Mouse (Mus musculus): ENCODE measurements around the gene Mpi. TPM values are rescaled to one million over a fixed set of nuclear protein-coding genes. Genes with fewer than 3 reads are reported as not detected.

The Mpi gene
- polyA plus RNA-seq, 1 experiment from 2014 or later, result 64.7 TPM

DNA sequence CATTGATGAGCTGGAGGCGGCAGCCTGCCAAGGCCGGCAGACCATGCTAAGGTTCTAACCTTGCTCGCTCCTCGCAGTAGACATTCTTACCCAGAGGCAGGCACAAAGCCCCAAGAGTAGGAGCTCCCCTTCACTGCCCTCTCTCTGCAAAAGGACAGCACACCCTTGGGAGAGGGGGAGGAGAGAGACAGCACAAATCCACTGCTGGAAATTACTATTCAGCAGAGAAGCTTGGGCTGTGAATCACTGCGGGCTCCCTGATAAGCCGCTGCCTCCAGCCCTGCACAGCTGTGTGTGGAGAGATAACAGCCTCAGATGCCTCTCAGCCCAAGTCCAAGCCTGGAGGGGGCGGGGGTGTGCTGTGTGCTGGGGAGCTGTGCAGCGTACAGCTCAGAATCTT, 46.9 kb downstream of the Mpi start:
- H3K27ac ChIP-seq (replicated peaks), result peak overlapping the region; percentile 42; the same call in 1 of the 2 replicates
- H3K27me3 ChIP-seq (ENCODE audit: low read depth, poor library complexity, severe bottlenecking), result peaks cover 67% of the 10 kb centered on the region
- no peaks in the 10 kb centered on the region for H3K36me3 ChIP-seq
- peak overlapping the region; percentile 59; the same call in 1 of the 2 replicates for H3K4me3 ChIP-seq
- no peaks in the 10 kb centered on the region for H3K9me3 ChIP-seq (replicated peaks)
- H3K4me1 ChIP-seq, result peaks cover 61% of the 10 kb centered on the region
- WGBS, result 9% methylated on average over 8 of the region's 8 CpGs
- DNase-seq (ENCODE audit: low spot score), result peak; percentile 50

DNA sequence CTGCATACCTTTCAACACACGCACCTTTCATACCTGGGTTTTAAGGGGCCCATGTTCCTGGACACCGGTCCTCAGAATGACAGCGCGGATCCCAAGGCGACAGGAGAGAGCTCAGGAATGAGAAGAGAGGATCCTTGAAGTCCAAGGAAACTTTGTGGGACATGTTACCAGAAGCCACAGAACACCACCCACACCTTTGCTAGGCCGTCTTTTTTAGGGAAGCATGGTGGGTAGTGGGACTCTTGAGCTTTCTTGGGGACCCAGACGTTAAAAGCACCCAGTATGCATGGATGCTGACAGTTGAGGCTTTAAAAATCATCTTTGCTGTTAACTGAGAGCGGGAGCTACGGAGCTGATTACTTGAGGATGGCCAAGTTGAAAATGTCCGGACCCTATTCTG, 47.7 kb downstream of the Mpi start:
- H3K9me3 ChIP-seq (replicated peaks), result no peaks in the 10 kb centered on the region
- no peak for DNase-seq (ENCODE audit: low spot score)
- WGBS, result 49% methylated on average over 10 of the region's 10 CpGs
- peak overlapping the region; percentile 59; the same call in 1 of the 2 replicates for H3K4me3 ChIP-seq
- peaks cover 75% of the 10 kb centered on the region for H3K27me3 ChIP-seq (ENCODE audit: low read depth, poor library complexity, severe bottlenecking)
- H3K27ac ChIP-seq (replicated peaks), result peak overlapping the region; percentile 42; the same call in 1 of the 2 replicates
- no peaks in the 10 kb centered on the region for H3K36me3 ChIP-seq
- peaks cover 53% of the 10 kb centered on the region for H3K4me1 ChIP-seq

DNA sequence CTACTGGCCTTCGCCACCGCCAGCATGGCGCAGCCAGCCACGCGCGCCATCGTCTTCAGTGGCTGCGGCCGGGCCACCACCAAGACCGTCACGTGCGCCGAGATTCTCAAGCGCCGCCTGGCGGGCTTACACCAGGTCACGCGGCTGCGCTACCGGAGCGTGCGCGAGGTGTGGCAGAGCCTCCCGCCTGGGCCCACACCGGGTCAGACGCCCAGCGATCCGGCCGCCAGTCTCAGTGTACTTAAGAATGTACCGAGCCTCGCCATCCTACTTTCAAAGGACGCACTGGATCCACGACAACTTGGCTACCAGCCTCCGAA, 48.2 kb downstream of the Mpi start:
- WGBS, result 1% methylated on average over 34 of the region's 34 CpGs
- no peaks in the 10 kb centered on the region for H3K36me3 ChIP-seq
- DNase-seq (ENCODE audit: low spot score), result peak; percentile 61
- peaks cover 53% of the 10 kb centered on the region for H3K4me1 ChIP-seq
- H3K27ac ChIP-seq (replicated peaks), result peak overlapping the region; percentile 24; the same call in 1 of the 2 replicates
- H3K4me3 ChIP-seq, result peak overlapping the region; percentile 59
- H3K9me3 ChIP-seq (replicated peaks), result no peaks in the 10 kb centered on the region
- H3K27me3 ChIP-seq (ENCODE audit: low read depth, poor library complexity, severe bottlenecking), result peaks cover 80% of the 10 kb centered on the region

DNA sequence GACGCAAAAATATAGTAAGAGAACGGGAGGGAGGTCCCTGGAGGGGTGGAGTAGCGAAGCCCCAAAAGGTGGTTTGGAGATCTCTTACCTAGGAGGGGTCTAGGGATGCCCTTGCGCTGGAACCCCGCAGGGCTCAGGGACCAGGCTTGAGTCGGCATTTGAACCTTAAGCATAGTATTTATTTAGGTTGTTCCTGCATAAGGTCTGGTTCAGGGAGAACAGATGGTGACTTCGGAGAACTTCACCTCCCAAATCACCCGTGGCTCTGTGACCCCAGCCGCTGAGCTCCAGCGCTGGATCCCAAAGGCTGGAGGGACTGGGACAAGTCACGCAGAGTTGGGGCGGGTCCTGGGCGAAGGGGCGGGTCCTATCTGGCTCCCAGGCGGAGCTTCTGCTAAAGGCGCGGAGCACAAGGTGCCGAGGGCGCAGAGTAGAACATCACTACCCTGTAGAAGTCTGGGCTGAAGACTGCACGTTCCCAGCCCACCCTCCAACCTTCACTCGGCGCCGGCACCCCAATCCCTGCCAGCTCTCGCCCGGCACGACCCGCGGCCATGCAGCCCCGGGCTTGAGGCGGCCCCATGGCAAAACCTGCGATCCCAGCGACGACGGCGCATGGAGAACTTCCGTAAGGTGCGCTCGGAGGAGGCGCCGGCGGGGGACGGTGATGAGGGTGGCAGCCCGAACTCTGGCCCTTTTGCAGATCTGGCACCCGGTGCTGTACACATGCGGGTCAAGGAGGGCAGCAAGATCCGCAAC, 48.8 kb downstream of the Mpi start, which contains the start of gene Rpp25:
Rpp25 (plus strand) TSS at position 405 of the 759 bp plus-strand sequence.
- under 1% methylated on average over 46 of the region's 46 CpGs for WGBS
- H3K27me3 ChIP-seq (ENCODE audit: low read depth, poor library complexity, severe bottlenecking), result peaks cover 86% of the 10 kb centered on the region
- H3K9me3 ChIP-seq (replicated peaks), result no peaks in the 10 kb centered on the region
- H3K27ac ChIP-seq (replicated peaks), result peak within 1 kb of the TSS; percentile 24; the same call in 1 of the 2 replicates
- H3K4me1 ChIP-seq, result peaks cover 53% of the 10 kb centered on the region
- no peaks in the 10 kb centered on the region for H3K36me3 ChIP-seq
- H3K4me3 ChIP-seq, result peak within 1 kb of the TSS; percentile 59
- DNase-seq (ENCODE audit: low spot score), result peak; percentile 64

DNA sequence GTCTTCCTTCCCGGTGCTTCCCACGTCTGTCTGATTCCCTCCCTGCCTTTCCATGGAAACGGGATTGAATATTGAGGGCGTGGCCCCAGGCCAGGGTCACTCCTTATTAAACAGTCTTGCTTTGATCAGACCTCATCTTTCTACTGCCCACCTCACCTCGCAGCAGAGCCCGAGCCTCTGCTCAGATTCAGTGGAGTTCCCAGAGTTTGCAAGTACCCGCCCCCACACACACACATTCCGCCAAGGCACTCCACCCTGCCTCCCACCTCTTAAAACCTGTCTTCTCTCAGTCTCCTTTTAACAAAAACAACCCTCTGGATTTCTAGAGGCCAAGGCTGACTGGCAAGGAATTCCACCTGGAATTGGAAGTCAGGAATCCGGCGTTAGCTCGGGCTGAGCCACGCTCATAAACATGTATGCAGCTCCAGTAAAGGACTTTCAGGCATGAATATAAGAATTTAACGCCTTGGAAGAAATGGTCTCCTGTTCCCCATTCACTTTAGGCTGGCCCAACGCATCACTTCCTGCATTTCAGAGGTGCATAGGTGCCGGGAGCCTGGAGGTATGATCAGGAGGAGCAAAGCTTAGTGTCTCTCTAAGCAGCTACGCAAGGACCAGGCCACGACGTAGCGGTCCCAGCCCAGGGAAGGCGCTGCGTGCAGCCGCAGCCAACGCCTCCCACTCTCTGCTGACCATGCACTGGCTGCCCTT, 49.5 kb downstream of the Mpi start:
- H3K36me3 ChIP-seq, result no peaks in the 10 kb centered on the region
- H3K4me3 ChIP-seq, result peak overlapping the region; percentile 59
- H3K27ac ChIP-seq (replicated peaks), result no peak overlapping the region
- H3K9me3 ChIP-seq (replicated peaks), result no peaks in the 10 kb centered on the region
- peak; percentile 56 for DNase-seq (ENCODE audit: low spot score)
- peaks cover 53% of the 10 kb centered on the region for H3K4me1 ChIP-seq
- H3K27me3 ChIP-seq (ENCODE audit: low read depth, poor library complexity, severe bottlenecking), result peaks cover 93% of the 10 kb centered on the region
- WGBS, result 3% methylated on average over 23 of the region's 23 CpGs

DNA sequence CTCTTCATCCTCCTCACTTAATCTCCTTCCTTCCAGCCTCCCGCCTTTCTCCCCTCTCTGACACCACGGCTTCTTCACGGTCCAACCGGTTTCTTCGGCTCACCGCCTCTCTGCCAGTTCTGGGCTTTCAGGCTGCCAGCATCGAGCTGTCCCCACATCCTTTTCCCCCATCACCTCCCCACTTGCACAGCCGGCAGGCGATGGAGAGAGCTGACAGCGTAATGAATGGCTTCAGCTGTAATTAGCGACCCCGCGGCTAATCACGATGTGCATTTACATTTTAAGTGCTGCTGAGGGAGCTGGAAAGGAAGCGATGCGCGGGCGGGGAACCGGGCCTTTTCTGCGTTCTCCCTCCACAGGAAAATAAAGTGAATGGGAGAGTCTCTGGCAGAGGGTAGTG, 50.7 kb downstream of the Mpi start:
- Histone ChIP-seq H3K27ac (replicated peaks) (no peak overlapping the region), H3K27me3 (ENCODE audit: low read depth, poor library complexity, severe bottlenecking) (peaks cover 97% of the 10 kb centered on the region), H3K4me3 (peak overlapping the region; percentile 35), H3K36me3 (no peaks in the 10 kb centered on the region), H3K9me3 (replicated peaks) (no peaks in the 10 kb centered on the region), H3K4me1 (peaks cover 53% of the 10 kb centered on the region)
- peak; percentile 49 for DNase-seq (ENCODE audit: low spot score)
- WGBS, result 1% methylated on average over 20 of the region's 20 CpGs

DNA sequence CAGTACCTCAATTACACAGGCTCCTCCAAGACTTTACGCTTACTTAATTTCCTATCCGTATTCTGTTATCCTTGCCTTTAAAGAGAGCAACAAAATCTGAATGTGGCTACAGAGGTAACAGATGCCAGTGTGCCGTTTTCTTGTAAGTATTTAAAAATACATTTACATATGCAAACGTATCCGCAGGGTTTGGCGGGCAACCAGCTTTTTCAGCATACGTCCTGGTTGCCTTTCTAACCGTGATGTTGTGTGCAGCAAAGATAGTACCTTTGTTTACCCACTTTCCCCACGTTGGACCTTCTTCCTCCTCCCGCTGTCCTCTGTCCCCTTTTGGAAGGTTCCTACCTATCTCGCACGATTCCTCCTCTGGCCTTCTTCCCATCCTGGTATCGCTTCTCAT, 51.1 kb downstream of the Mpi start:
- Histone ChIP-seq H3K27ac (replicated peaks) (no peak overlapping the region), H3K9me3 (replicated peaks) (no peaks in the 10 kb centered on the region), H3K4me3 (peak overlapping the region; percentile 35), H3K27me3 (ENCODE audit: low read depth, poor library complexity, severe bottlenecking) (peaks cover 94% of the 10 kb centered on the region), H3K4me1 (peaks cover 53% of the 10 kb centered on the region), H3K36me3 (no peaks in the 10 kb centered on the region)
- 7% methylated on average over 13 of the region's 13 CpGs for WGBS
- no peak for DNase-seq (ENCODE audit: low spot score)

DNA sequence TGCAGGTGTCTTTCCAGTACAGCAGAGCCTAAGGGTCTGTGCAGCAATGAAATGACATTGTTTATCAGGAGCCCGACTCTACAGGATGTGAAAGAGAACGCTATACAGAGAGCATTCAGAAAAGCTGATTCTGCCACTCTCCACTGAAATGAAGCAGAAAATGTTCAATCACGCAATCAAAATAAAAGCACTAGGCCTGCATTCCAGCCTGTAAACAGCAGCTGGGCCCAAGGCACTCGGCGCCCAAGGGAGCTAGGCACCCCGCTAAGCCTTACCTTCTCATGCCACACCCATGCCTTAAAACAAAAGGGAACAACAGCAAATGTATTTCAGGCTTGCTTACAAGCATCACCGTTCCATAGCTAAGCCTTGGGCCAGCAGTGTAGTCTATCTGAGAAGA, 54.0 kb downstream of the Mpi start:
- no peaks in the 10 kb centered on the region for H3K36me3 ChIP-seq
- no peaks in the 10 kb centered on the region for H3K9me3 ChIP-seq (replicated peaks)
- H3K4me3 ChIP-seq, result no peak overlapping the region
- H3K27me3 ChIP-seq (ENCODE audit: low read depth, poor library complexity, severe bottlenecking), result peaks cover 65% of the 10 kb centered on the region
- 57% methylated on average over 7 of the region's 7 CpGs for whole genome bisulfite sequencing
- DNase-seq (ENCODE audit: low spot score), result no peak
- H3K4me1 ChIP-seq, result peaks cover 25% of the 10 kb centered on the region
- no peak overlapping the region for H3K27ac ChIP-seq (replicated peaks)

DNA sequence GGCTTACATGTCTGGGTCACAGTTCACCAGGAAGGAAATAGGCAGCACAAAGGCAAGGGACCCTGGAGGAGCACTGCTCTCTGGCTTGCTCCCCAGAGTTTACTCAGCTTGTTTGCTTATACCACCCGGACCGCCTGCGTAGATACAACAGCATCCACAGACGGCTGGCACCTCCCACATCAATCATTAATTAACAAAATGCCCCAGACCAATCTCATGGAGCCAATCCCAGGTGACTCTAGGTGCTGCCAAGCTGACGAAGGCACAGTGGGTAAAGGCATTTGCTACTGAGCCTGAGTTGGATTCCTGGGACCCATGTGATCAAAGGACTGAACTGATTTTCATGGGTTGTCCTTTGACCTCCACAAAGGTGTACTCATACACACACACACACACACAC, 55.3 kb downstream of the Mpi start:
- WGBS, result 82% methylated on average over 5 of the region's 5 CpGs
- Histone ChIP-seq H3K36me3 (no peaks in the 10 kb centered on the region), H3K4me1 (peaks cover 12% of the 10 kb centered on the region), H3K27me3 (ENCODE audit: low read depth, poor library complexity, severe bottlenecking) (peaks cover 52% of the 10 kb centered on the region), H3K27ac (replicated peaks) (no peak overlapping the region), H3K9me3 (replicated peaks) (no peaks in the 10 kb centered on the region), H3K4me3 (no peak overlapping the region)
- DNase-seq (ENCODE audit: low spot score), result no peak

DNA sequence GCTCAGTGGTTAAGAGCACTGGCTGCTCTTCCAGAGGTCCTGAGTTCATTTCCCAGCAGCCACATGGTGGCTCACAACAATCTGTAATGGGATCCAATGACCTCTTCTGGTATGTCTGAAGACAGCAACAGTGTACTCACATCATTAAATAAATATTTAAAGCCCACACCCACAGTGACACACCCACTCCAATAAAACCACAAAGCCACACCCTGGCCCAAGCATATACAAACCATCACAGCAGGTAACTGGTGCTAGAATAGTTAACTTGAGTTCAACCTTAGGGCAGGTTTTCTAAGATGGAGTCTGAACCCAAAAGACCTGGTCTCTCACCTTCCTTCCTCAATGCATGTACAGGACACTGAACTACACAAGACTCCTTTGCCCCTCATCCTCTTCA, 57.6 kb downstream of the Mpi start:
- H3K4me3 ChIP-seq, result no peak overlapping the region
- peaks cover 29% of the 10 kb centered on the region for H3K27me3 ChIP-seq (ENCODE audit: low read depth, poor library complexity, severe bottlenecking)
- DNase-seq (ENCODE audit: low spot score), result no peak
- no peaks in the 10 kb centered on the region for H3K36me3 ChIP-seq
- 0 out of 2 replicates have a peak, but pooled peaks cover 3% of the 10 kb centered on the region for H3K9me3 ChIP-seq (replicated peaks)
- H3K27ac ChIP-seq (replicated peaks), result no peak overlapping the region
- H3K4me1 ChIP-seq, result no peaks in the 10 kb centered on the region; the same call in 1 of the 2 replicates

Other genes with a start within 250 kb of the Mpi start
- 25.8 and 26.7 TPM in 2 replicates for gene Ppcdc, start 112.6 kb downstream of the Mpi start, polyA plus RNA-seq (2016; fragmentation: Nextera tagmentation; extraction: Ambion mirVana)
- 17.3 and 26.3 TPM in 2 replicates for gene Scamp5, start 84.7 kb downstream of the Mpi start, polyA plus RNA-seq (2016; fragmentation: Nextera tagmentation; extraction: Ambion mirVana)
- 2.5 and 9.3 TPM in 2 replicates for gene Rpp25, start 48.7 kb downstream of the Mpi start, polyA plus RNA-seq (2016; fragmentation: Nextera tagmentation; extraction: Ambion mirVana)
- 705 and 737 TPM in 2 replicates for gene Cox5a, start 31.5 kb downstream of the Mpi start, polyA plus RNA-seq (2016; fragmentation: Nextera tagmentation; extraction: Ambion mirVana)
- gene Fam219b, start 15.2 kb downstream of the Mpi start, polyA plus RNA-seq (2016; fragmentation: Nextera tagmentation; extraction: Ambion mirVana), result 16.8 and 19.4 TPM in 2 replicates
- gene Scamp2, start 8.2 kb upstream of the Mpi start, polyA plus RNA-seq (2016; fragmentation: Nextera tagmentation; extraction: Ambion mirVana), result 52.4 and 58.9 TPM in 2 replicates
- gene Ulk3, start 36.7 kb upstream of the Mpi start, polyA plus RNA-seq (2016; fragmentation: Nextera tagmentation; extraction: Ambion mirVana), result 14.5 and 18.8 TPM in 2 replicates
- gene Cplx3, start 53.5 kb upstream of the Mpi start, polyA plus RNA-seq (2016; fragmentation: Nextera tagmentation; extraction: Ambion mirVana), result 2.5 and 3.1 TPM in 2 replicates
- 0.10 TPM in 1 of 2 replicates, not detected in the other for gene Lman1l, start 68.0 kb upstream of the Mpi start, polyA plus RNA-seq (2016; fragmentation: Nextera tagmentation; extraction: Ambion mirVana)
- gene Csk, start 100.9 kb upstream of the Mpi start, polyA plus RNA-seq (2016; fragmentation: Nextera tagmentation; extraction: Ambion mirVana), result 38.9 and 41.5 TPM in 2 replicates
- not detected in 2 replicates for gene Cyp1a2, start 130.9 kb upstream of the Mpi start, polyA plus RNA-seq (2016; fragmentation: Nextera tagmentation; extraction: Ambion mirVana)
- gene Cyp1a1, start 135.2 kb upstream of the Mpi start, polyA plus RNA-seq (2016; fragmentation: Nextera tagmentation; extraction: Ambion mirVana), result 0.04 TPM in 1 of 2 replicates, not detected in the other
- 42.8 and 46.6 TPM in 2 replicates for gene Edc3, start 155.8 kb upstream of the Mpi start, polyA plus RNA-seq (2016; fragmentation: Nextera tagmentation; extraction: Ambion mirVana)
- 100 and 106 TPM in 2 replicates for gene Clk3, start 213.1 kb upstream of the Mpi start, polyA plus RNA-seq (2016; fragmentation: Nextera tagmentation; extraction: Ambion mirVana)

All from midbrain, embryonic 10.5 days (tissue).